In genomic region chr7:105170773-105171172, GRCm38 (mm10) we compare ENCODE assay signal across 13 mouse cellular contexts. TPM values are rescaled to one million over a fixed set of nuclear protein-coding genes. Genes with fewer than 3 reads are reported as not detected.
DNase-seq lines count a peak whose midpoint lies in the region; ATAC-seq and TF ChIP-seq lines count a peak whose summit lies in the region.
"Had no signal": no experiment of that assay in that cellular context is flagged by ENCODE, and none has a peak within 500 bp of the region (broad histone marks: within the 10 kb centered on the region; RNA-seq: fewer than 3 reads in every experiment).

No protein-coding gene starts in this region.

- H3K4me3 ChIP-seq in heart, embryonic 12.5 days = no peak overlapping the region
- H3K4me3 ChIP-seq in lung, postnatal 0 days (ENCODE audit: low read depth, low read length) = no peak overlapping the region
- no peak overlapping the region for H3K4me3 ChIP-seq in lung, adult 2 months (replicated peaks; ENCODE audit: extremely low read depth, low read depth, low read length)
- H3K4me3 ChIP-seq: heart, embryonic 15.5 days; neural tube, embryonic 12.5 days had no signal

- no peaks in the 10 kb centered on the region for H3K9me3 ChIP-seq in heart, embryonic 12.5 days (replicated peaks)
- no peaks in the 10 kb centered on the region for H3K9me3 ChIP-seq in lung, postnatal 0 days (ENCODE audit: low read length)
- H3K9me3 ChIP-seq: heart, embryonic 15.5 days; neural tube, embryonic 12.5 days had no signal

- H3K27me3 ChIP-seq in heart, embryonic 12.5 days (replicated peaks) = no peaks in the 10 kb centered on the region
- H3K27me3 ChIP-seq in lung, postnatal 0 days (replicated peaks; ENCODE audit: insufficient read depth, low read length) = no peaks in the 10 kb centered on the region
- H3K27me3 ChIP-seq: heart, embryonic 15.5 days; neural tube, embryonic 12.5 days had no signal

- TF ChIP-seq CTCF in lung, postnatal 0 days (IDR thresholded peaks at IDR 0.05) = peak; percentile 73
- TF ChIP-seq CTCF in lung, adult 2 months (IDR thresholded peaks at IDR 0.05; ENCODE audit: insufficient read depth, low read length) = no peak

- intact Hi-C loops in left cerebral cortex, postnatal 25 days (cut with DNase I) = loop anchor here (2.0 to 5.0 kb wide), 2 partner anchors 307 to 356 kb away; no protein-coding TSS in a partner anchor

- no peak for ATAC-seq in heart, embryonic 12.5 days (ENCODE audit: insufficient number of reproducible peaks, low FRiP score)
- ATAC-seq in lung, postnatal 0 days = no peak

- no peak overlapping the region for H3K9ac ChIP-seq in heart, embryonic 12.5 days
- no peak overlapping the region for H3K9ac ChIP-seq in lung, postnatal 0 days (replicated peaks; ENCODE audit: low read depth)
- H3K9ac ChIP-seq: heart, embryonic 15.5 days; neural tube, embryonic 12.5 days had no signal

- no peak overlapping the region for H3K27ac ChIP-seq in heart, embryonic 12.5 days (ENCODE audit: poor library complexity, severe bottlenecking)
- no peak overlapping the region for H3K27ac ChIP-seq in lung, postnatal 0 days (ENCODE audit: low read length)
- H3K27ac ChIP-seq: heart, embryonic 15.5 days; neural tube, embryonic 12.5 days had no signal

- no peak overlapping the region for H3K4me2 ChIP-seq in heart, embryonic 12.5 days
- H3K4me2 ChIP-seq in lung, postnatal 0 days (replicated peaks; ENCODE audit: low read depth, low read length) = no peak overlapping the region
- H3K4me2 ChIP-seq: heart, embryonic 15.5 days; neural tube, embryonic 12.5 days had no signal

- peak; percentile 1 to 12 for DNase-seq in heart, adult 18-20 months
- peak; percentile 54 for DNase-seq in lung, postnatal 0 days (ENCODE audit: low spot score)
- DNase-seq in lung, adult 2 months = no peak
- DNase-seq in brain, adult 2 months (ENCODE audit: low read depth, low spot score) = peak; percentile 56
- peak; percentile 37 to 59 for DNase-seq in left cerebral cortex, postnatal 25 days (ENCODE audit: low spot score in 2 of 2)
- no peak for DNase-seq in c-Kit-positive CD71-positive TER-119-positive erythroid progenitor cells, embryonic 14.5 days (ENCODE audit: low spot score)
- DNase-seq in spleen, postnatal 36 days (ENCODE audit: low spot score in 2 of 2) = no peak

- no peaks in the 10 kb centered on the region for H3K4me1 ChIP-seq in heart, embryonic 12.5 days (replicated peaks)
- H3K4me1 ChIP-seq in lung, postnatal 0 days (ENCODE audit: insufficient read depth, low read depth, low read length) = no peaks in the 10 kb centered on the region
- no peaks in the 10 kb centered on the region for H3K4me1 ChIP-seq in lung, adult 2 months (ENCODE audit: control insufficient read depth, insufficient read depth, low read length)
- H3K4me1 ChIP-seq: heart, embryonic 15.5 days; neural tube, embryonic 12.5 days had no signal

- H3K36me3 ChIP-seq in heart, embryonic 12.5 days = no peaks in the 10 kb centered on the region
- H3K36me3 ChIP-seq in lung, postnatal 0 days (ENCODE audit: insufficient read depth, low read length) = no peaks in the 10 kb centered on the region
- H3K36me3 ChIP-seq: heart, embryonic 15.5 days; neural tube, embryonic 12.5 days had no signal

- TF ChIP-seq POLR2A in lung, adult 2 months (IDR thresholded peaks at IDR 0.05; ENCODE audit: borderline replicate concordance, extremely low read depth, low read depth, low read length) = no peak

- WGBS in heart, embryonic 12.5 days = 50% methylated on average over 4 of the region's 4 CpGs
- 35% methylated on average over 4 of the region's 4 CpGs for WGBS in lung, postnatal 0 days
- WGBS in lung, adult 2 months = 37% methylated on average over 4 of the region's 4 CpGs

- TF ChIP-seq EP300 in lung, postnatal 0 days (IDR thresholded peaks at IDR 0.05) = no peak

RNA-seq across cellular contexts. Expression of gene Olfr684, which starts 7.3 kb away (rescaled TPM):
- not detected for total RNA-seq in heart, adult 18-20 months (2021)
- polyA plus RNA-seq in heart, embryonic 12.5 days (2016; fragmentation: Nextera tagmentation; extraction: Ambion mirVana) = not detected in 2 replicates
- not detected in 2 replicates for polyA plus RNA-seq in lung, postnatal 0 days (2015; fragmentation: Nextera tagmentation; extraction: Ambion mirVana)
- polyA plus RNA-seq in lung, adult 2 months (2012; rRNA removed) = not detected in 2 replicates
- total RNA-seq in left cerebral cortex, postnatal 25 days (2021) = not detected
- total RNA-seq: liver, adult 2 months had no signal
- polyA plus RNA-seq: embryonic facial prominence, embryonic 11.5 days; heart, embryonic 15.5 days; liver, adult 2 months; neural tube, embryonic 12.5 days; thymus, postnatal 0 days had no signal

RNA-seq across cellular contexts. Expression of gene Olfr685, which starts 15.0 kb away (rescaled TPM):
- total RNA-seq in heart, adult 18-20 months (2021) = not detected
- not detected in 2 replicates for polyA plus RNA-seq in heart, embryonic 12.5 days (2016; fragmentation: Nextera tagmentation; extraction: Ambion mirVana)
- polyA plus RNA-seq in lung, postnatal 0 days (2015; fragmentation: Nextera tagmentation; extraction: Ambion mirVana) = not detected in 2 replicates
- polyA plus RNA-seq in lung, adult 2 months (2012; rRNA removed) = not detected in 2 replicates
- not detected for total RNA-seq in left cerebral cortex, postnatal 25 days (2021)
- total RNA-seq: liver, adult 2 months had no signal
- polyA plus RNA-seq: embryonic facial prominence, embryonic 11.5 days; heart, embryonic 15.5 days; liver, adult 2 months; neural tube, embryonic 12.5 days; thymus, postnatal 0 days had no signal

RNA-seq across cellular contexts. Expression of gene Olfr683, which starts 24.0 kb away (rescaled TPM):
- total RNA-seq in heart, adult 18-20 months (2021) = not detected
- not detected in 2 replicates for polyA plus RNA-seq in heart, embryonic 12.5 days (2016; fragmentation: Nextera tagmentation; extraction: Ambion mirVana)
- not detected in 2 replicates for polyA plus RNA-seq in lung, postnatal 0 days (2015; fragmentation: Nextera tagmentation; extraction: Ambion mirVana)
- not detected in 2 replicates for polyA plus RNA-seq in lung, adult 2 months (2012; rRNA removed)
- not detected for total RNA-seq in left cerebral cortex, postnatal 25 days (2021)
- total RNA-seq: liver, adult 2 months had no signal
- polyA plus RNA-seq: embryonic facial prominence, embryonic 11.5 days; heart, embryonic 15.5 days; liver, adult 2 months; neural tube, embryonic 12.5 days; thymus, postnatal 0 days had no signal

RNA-seq across cellular contexts. Expression of gene Olfr686, which starts 36.5 kb away (rescaled TPM):
- total RNA-seq in heart, adult 18-20 months (2021) = not detected
- polyA plus RNA-seq in heart, embryonic 12.5 days (2016; fragmentation: Nextera tagmentation; extraction: Ambion mirVana) = not detected in 2 replicates
- polyA plus RNA-seq in lung, postnatal 0 days (2015; fragmentation: Nextera tagmentation; extraction: Ambion mirVana) = not detected in 2 replicates
- polyA plus RNA-seq in lung, adult 2 months (2012; rRNA removed) = not detected in 2 replicates
- total RNA-seq in left cerebral cortex, postnatal 25 days (2021) = not detected
- total RNA-seq: liver, adult 2 months had no signal
- polyA plus RNA-seq: embryonic facial prominence, embryonic 11.5 days; heart, embryonic 15.5 days; liver, adult 2 months; neural tube, embryonic 12.5 days; thymus, postnatal 0 days had no signal

RNA-seq across cellular contexts. Expression of gene Olfr681, which starts 54.1 kb away (rescaled TPM):
- total RNA-seq in heart, adult 18-20 months (2021) = not detected
- not detected in 2 replicates for polyA plus RNA-seq in heart, embryonic 12.5 days (2016; fragmentation: Nextera tagmentation; extraction: Ambion mirVana)
- not detected in 2 replicates for polyA plus RNA-seq in lung, postnatal 0 days (2015; fragmentation: Nextera tagmentation; extraction: Ambion mirVana)
- polyA plus RNA-seq in lung, adult 2 months (2012; rRNA removed) = not detected in 2 replicates
- not detected for total RNA-seq in left cerebral cortex, postnatal 25 days (2021)
- total RNA-seq: liver, adult 2 months had no signal
- polyA plus RNA-seq: embryonic facial prominence, embryonic 11.5 days; heart, embryonic 15.5 days; liver, adult 2 months; neural tube, embryonic 12.5 days; thymus, postnatal 0 days had no signal

Comparison
In these comparisons a context has a peak if more than half of its experiments do, and no peak if none do; other contexts are left out.
1. DNase-seq: peak in heart, adult 18-20 months (2 of 2), lung, postnatal 0 days (single experiment), brain, adult 2 months (single experiment) and left cerebral cortex, postnatal 25 days (2 of 2); none in lung, adult 2 months (single experiment), c-Kit-positive CD71-positive TER-119-positive erythroid progenitor cells, embryonic 14.5 days (single experiment) and spleen, postnatal 36 days (0 of 2).